Mouse (Mus musculus) liver, adult 2 months (tissue): ENCODE results near the gene Gm28042. TPM values are rescaled to one million over a fixed set of nuclear protein-coding genes. Genes with fewer than 3 reads are reported as not detected.

ENCODE experiments used
- DNase-seq: peaks from one replicate; pipeline ENCODE4 v3.0.0-alpha.2; 2011; ENCODE audit warnings: low read depth, low spot score; ENCODE audit errors: extremely low read depth
- H3K27ac ChIP-seq: fragments of 200-500 bp; replicated peaks from 2 replicates; pipeline ENCODE4 v1.5.1; 2012; ENCODE audit warnings: low read depth, mild to moderate bottlenecking, control low read depth, inconsistent platforms, low read length; ENCODE audit not compliant: insufficient read depth
- H3K27me3 ChIP-seq: fragments of 200-500 bp; 2 replicates; pipeline ENCODE4 v1.6.1; 2012; ENCODE audit warnings: mild to moderate bottlenecking, moderate library complexity, low read length, inconsistent platforms; ENCODE audit not compliant: control insufficient read depth, insufficient read depth
- H3K36me3 ChIP-seq: fragments of 200-500 bp; 2 replicates; pipeline ENCODE4 v1.6.1; 2012; ENCODE audit warnings: low read length, inconsistent platforms; ENCODE audit not compliant: control insufficient read depth, insufficient read depth
- H3K4me1 ChIP-seq: fragments of 200-500 bp; 2 replicates; pipeline ENCODE4 v1.6.1; 2011; ENCODE audit warnings: low read length; ENCODE audit not compliant: control insufficient read depth, insufficient read depth
- H3K4me3 ChIP-seq: fragments of 200-500 bp; 2 replicates; pipeline ENCODE4 v1.5.1; 2011; ENCODE audit warnings: low read depth, mild to moderate bottlenecking, control low read depth, low read length, moderate library complexity; ENCODE audit not compliant: insufficient read depth
- H3K79me2 ChIP-seq: fragments of 200-500 bp; 2 replicates; pipeline ENCODE4 v1.6.1; 2012; ENCODE audit warnings: inconsistent platforms, mild to moderate bottlenecking, low read length, moderate library complexity; ENCODE audit not compliant: control insufficient read depth, insufficient read depth
- H3K9ac ChIP-seq: fragments of 200-500 bp; 2 replicates; pipeline ENCODE4 v1.6.1; 2012; ENCODE audit warnings: low read depth, mild to moderate bottlenecking, control low read depth, inconsistent platforms, low read length
- CTCF ChIP-seq: fragments of 200-500 bp; IDR thresholded peaks from 2 replicates; pipeline ENCODE4 v1.5.1; 2011; ENCODE audit warnings: low read depth, low read length, control low read depth
- POLR2A ChIP-seq: fragments of 200-500 bp; IDR thresholded peaks from 2 replicates; pipeline ENCODE4 v1.6.1; 2011; ENCODE audit warnings: low read length, control low read depth; ENCODE audit not compliant: insufficient read depth; ENCODE audit errors: extremely low read depth
- WGBS: fragments of 180-500 bp; shearing (Covaris S2); methylation state at CpG from one replicate; pipeline ENCODE4 v1.1.7; 2018; 5-methylcytosine and 5-hydroxymethylcytosine counted together
- polyA plus RNA-seq: library from polyadenylated mRNA; depleted of rRNA; stranded (reverse); fragments of >200 nt; gene quantifications from 2 replicates; pipeline ENCODE4 v1.2.3, GENCODE M21; 2012
- total RNA-seq: library from RNA; depleted of rRNA; stranded (reverse); fragments of >200 nt; gene quantifications from 2 replicates; pipeline ENCODE4 v1.2.3, GENCODE M21; 2014

The Gm28042 gene
- total and polyA plus RNA-seq, 2 experiments = 0.91 to 1.5 TPM

DNA sequence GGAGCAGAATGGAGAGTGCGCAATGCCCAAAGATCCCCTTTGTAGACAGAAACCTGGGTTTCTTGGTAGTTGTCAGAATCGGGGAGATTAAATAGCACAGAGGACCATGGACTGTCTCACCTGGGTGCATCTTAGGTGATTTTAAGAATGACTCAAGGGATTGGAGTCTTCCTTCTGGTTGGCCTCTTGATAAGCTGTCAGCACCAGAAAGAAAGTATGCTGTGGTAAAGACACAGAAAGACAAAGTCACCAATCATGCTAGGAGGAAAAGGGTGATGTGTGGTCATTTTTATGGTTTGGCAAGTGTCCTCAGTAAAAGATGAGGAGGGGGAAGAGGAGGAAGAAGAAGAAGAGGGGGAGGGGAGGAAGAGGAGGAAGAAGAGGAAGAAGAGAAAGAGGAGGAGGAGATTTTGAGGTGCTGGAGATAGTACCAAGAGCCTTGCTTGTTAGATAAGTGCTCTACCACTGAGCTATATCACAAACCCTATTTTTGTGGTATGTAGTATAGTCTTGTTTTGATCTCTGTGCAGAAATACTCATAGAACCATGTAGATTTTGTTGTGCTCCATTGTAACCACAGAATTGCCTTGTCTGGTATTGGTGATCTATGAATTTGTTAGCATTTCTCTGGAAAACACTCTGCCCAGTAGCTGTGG lies 13.3 kb upstream of the Gm28042 start:
- no peaks in the 10 kb centered on the region for H3K79me2 ChIP-seq
- peaks cover 9% of the 10 kb centered on the region; the same call in 1 of the 2 replicates for H3K36me3 ChIP-seq
- no peak overlapping the region for H3K27ac ChIP-seq
- TF ChIP-seq CTCF = no peak
- no peak for TF ChIP-seq POLR2A
- no peaks in the 10 kb centered on the region; the same call in 1 of the 2 replicates for H3K4me1 ChIP-seq
- H3K27me3 ChIP-seq = no peaks in the 10 kb centered on the region
- H3K4me3 ChIP-seq = no peak overlapping the region
- DNase-seq = no peak
- WGBS = 97% methylated on average over 2 of the region's 2 CpGs
- H3K9ac ChIP-seq = no peak overlapping the region

GRCm38 (mm10) chr2:120015882-120016281 lies 11.4 kb upstream of the Gm28042 start:
- H3K4me1 ChIP-seq = no peaks in the 10 kb centered on the region
- no peak overlapping the region for H3K9ac ChIP-seq
- H3K36me3 ChIP-seq = peaks cover 9% of the 10 kb centered on the region; the same call in 1 of the 2 replicates
- WGBS = 84% methylated on average over 4 of the region's 4 CpGs
- H3K4me3 ChIP-seq = no peak overlapping the region
- no peak for TF ChIP-seq CTCF
- no peak for TF ChIP-seq POLR2A
- no peak overlapping the region for H3K27ac ChIP-seq
- no peaks in the 10 kb centered on the region for H3K79me2 ChIP-seq
- no peaks in the 10 kb centered on the region for H3K27me3 ChIP-seq
- no peak for DNase-seq

DNA sequence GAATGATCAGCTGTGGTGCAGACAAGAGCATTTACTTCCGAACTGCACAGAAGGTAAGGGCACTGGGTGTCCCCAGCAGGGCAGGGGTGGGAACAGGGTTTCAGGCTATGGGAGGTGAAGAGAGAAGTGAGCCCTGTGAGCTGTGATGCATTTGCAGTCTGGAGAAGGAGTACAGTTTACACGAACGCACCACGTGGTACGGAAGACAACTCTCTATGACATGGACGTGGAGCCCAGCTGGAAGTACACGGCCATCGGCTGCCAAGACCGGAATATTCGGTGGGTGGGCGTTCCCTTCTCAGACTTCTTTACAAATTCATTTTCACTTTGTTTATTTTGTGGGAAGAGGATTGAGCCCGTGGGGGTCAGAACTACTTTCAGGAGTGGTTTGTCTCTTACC lies 9.7 kb upstream of the Gm28042 start:
- WGBS = 90% methylated on average over 12 of the region's 12 CpGs
- peaks cover 9% of the 10 kb centered on the region; the same call in 1 of the 2 replicates for H3K36me3 ChIP-seq
- H3K27me3 ChIP-seq = no peaks in the 10 kb centered on the region
- H3K4me1 ChIP-seq = no peaks in the 10 kb centered on the region
- TF ChIP-seq POLR2A (no peak), CTCF (no peak)
- no peak overlapping the region for H3K27ac ChIP-seq
- H3K4me3 ChIP-seq = no peak overlapping the region
- no peak for DNase-seq
- no peak overlapping the region for H3K9ac ChIP-seq
- H3K79me2 ChIP-seq = no peaks in the 10 kb centered on the region

GRCm38 (mm10) chr2:120024337-120024736 lies 3.0 kb upstream of the Gm28042 start:
- H3K9ac ChIP-seq = no peak overlapping the region
- no peak for DNase-seq
- 46% methylated on average over 5 of the region's 5 CpGs for WGBS
- no peaks in the 10 kb centered on the region for H3K27me3 ChIP-seq
- TF ChIP-seq CTCF (no peak), POLR2A (no peak)
- H3K36me3 ChIP-seq = no peaks in the 10 kb centered on the region; the same call in 1 of the 2 replicates
- H3K4me3 ChIP-seq = no peak overlapping the region
- peaks cover 5% of the 10 kb centered on the region for H3K4me1 ChIP-seq
- no peaks in the 10 kb centered on the region for H3K79me2 ChIP-seq
- no peak overlapping the region for H3K27ac ChIP-seq

GRCm38 (mm10) chr2:120027950-120028331 lies 648 bp downstream of the Gm28042 start:
- no peak overlapping the region for H3K27ac ChIP-seq
- peaks cover 5% of the 10 kb centered on the region for H3K4me1 ChIP-seq
- H3K79me2 ChIP-seq = no peaks in the 10 kb centered on the region
- peak overlapping the region; percentile 73 for H3K4me3 ChIP-seq
- 43% methylated on average over 3 of the region's 3 CpGs for WGBS
- TF ChIP-seq POLR2A (no peak), CTCF (no peak)
- H3K27me3 ChIP-seq = no peaks in the 10 kb centered on the region
- H3K36me3 ChIP-seq = no peaks in the 10 kb centered on the region
- peak overlapping the region; percentile 80 for H3K9ac ChIP-seq
- no peak for DNase-seq

GRCm38 (mm10) chr2:120030380-120030779 lies 3.1 kb downstream of the Gm28042 start:
- no peak overlapping the region for H3K4me3 ChIP-seq
- H3K27ac ChIP-seq = no peak overlapping the region
- no peaks in the 10 kb centered on the region for H3K79me2 ChIP-seq
- H3K36me3 ChIP-seq = no peaks in the 10 kb centered on the region
- no peak for DNase-seq
- WGBS = 84% methylated on average over 8 of the region's 8 CpGs
- no peak for TF ChIP-seq POLR2A
- TF ChIP-seq CTCF = no peak
- no peak overlapping the region for H3K9ac ChIP-seq
- no peaks in the 10 kb centered on the region for H3K27me3 ChIP-seq
- peaks cover 5% of the 10 kb centered on the region for H3K4me1 ChIP-seq
